ENCODE assay signal across 8 mouse cellular contexts in genomic region chr6:118561225-118561624, GRCm38 (mm10). TPM values are rescaled to one million over a fixed set of nuclear protein-coding genes. Genes with fewer than 3 reads are reported as not detected.
DNase-seq lines count a peak whose midpoint lies in the region; ATAC-seq and TF ChIP-seq lines count a peak whose summit lies in the region.

No protein-coding gene starts in this region.

- no peak overlapping the region for H3K27ac ChIP-seq in heart, embryonic 16.5 days (ENCODE audit: low read length)
- no peak overlapping the region for H3K27ac ChIP-seq in bone marrow, adult 2 months (ENCODE audit: control insufficient read depth, insufficient read depth, low read depth, low read length, poor library complexity)
- H3K27ac ChIP-seq in hindbrain, embryonic 12.5 days: no peak overlapping the region
- H3K27ac ChIP-seq in midbrain, embryonic 11.5 days (ENCODE audit: low read depth, low read length): no peak overlapping the region

- H3K4me1 ChIP-seq in heart, embryonic 16.5 days (ENCODE audit: control insufficient read depth, insufficient read depth, low read length): peaks cover 18% of the 10 kb centered on the region
- H3K4me1 ChIP-seq in bone marrow, adult 2 months (ENCODE audit: control insufficient read depth, insufficient read depth, low read length): peaks cover 1% of the 10 kb centered on the region; the same call in 1 of the 2 replicates
- H3K4me1 ChIP-seq in hindbrain, embryonic 12.5 days: peaks cover 30% of the 10 kb centered on the region
- H3K4me1 ChIP-seq in midbrain, embryonic 11.5 days (ENCODE audit: control insufficient read depth, insufficient read depth, low read length): peaks cover 8% of the 10 kb centered on the region

- peak overlapping the region; percentile 80 for H3K4me3 ChIP-seq in heart, embryonic 16.5 days (ENCODE audit: low read length)
- H3K4me3 ChIP-seq in bone marrow, adult 2 months (replicated peaks; ENCODE audit: control insufficient read depth, low read depth, low read length): peak overlapping the region; percentile 90
- peak overlapping the region; percentile 68 for H3K4me3 ChIP-seq in hindbrain, embryonic 12.5 days
- peak overlapping the region; percentile 62 for H3K4me3 ChIP-seq in midbrain, embryonic 11.5 days (ENCODE audit: low read depth, low read length)

- no peak for TF ChIP-seq CTCF in bone marrow, adult 2 months (IDR thresholded peaks at IDR 0.05; ENCODE audit: control insufficient read depth, insufficient read depth, low read length)

- peak overlapping the region; percentile 92 for H3K4me2 ChIP-seq in heart, embryonic 16.5 days (ENCODE audit: low read depth, low read length)
- peak overlapping the region; percentile 91 for H3K4me2 ChIP-seq in hindbrain, embryonic 12.5 days (replicated peaks)
- peak overlapping the region; percentile 85 for H3K4me2 ChIP-seq in midbrain, embryonic 11.5 days

- DNase-seq in heart, adult 8-10 months (ENCODE audit: low spot score): no peak
- DNase-seq in midbrain, embryonic 11.5 days (ENCODE audit: low spot score, missing footprints): no peak
- no peak for DNase-seq in spleen, postnatal 36 days (ENCODE audit: low spot score in 2 of 2)
- no peak for DNase-seq in right cerebral cortex, postnatal 14 days
- no peak for DNase-seq in thymus, postnatal 4 days

- H3K27me3 ChIP-seq in heart, embryonic 16.5 days (ENCODE audit: control insufficient read depth, insufficient read depth, low read length): no peaks in the 10 kb centered on the region
- no peaks in the 10 kb centered on the region for H3K27me3 ChIP-seq in hindbrain, embryonic 12.5 days
- no peaks in the 10 kb centered on the region for H3K27me3 ChIP-seq in midbrain, embryonic 11.5 days (ENCODE audit: control insufficient read depth, insufficient read depth, low read length)

- no peak for TF ChIP-seq POLR2A in bone marrow, adult 2 months (IDR thresholded peaks at IDR 0.05; ENCODE audit: borderline replicate concordance, control insufficient read depth, low read depth, low read length)

- peaks cover 10% of the 10 kb centered on the region for H3K36me3 ChIP-seq in heart, embryonic 16.5 days (ENCODE audit: control insufficient read depth, insufficient read depth)
- H3K36me3 ChIP-seq in hindbrain, embryonic 12.5 days: peaks cover 26% of the 10 kb centered on the region
- H3K36me3 ChIP-seq in midbrain, embryonic 11.5 days (ENCODE audit: control insufficient read depth, insufficient read depth, low read length): no peaks in the 10 kb centered on the region

- H3K9ac ChIP-seq in heart, embryonic 16.5 days (ENCODE audit: low read length): peak overlapping the region; percentile 86
- H3K9ac ChIP-seq in hindbrain, embryonic 12.5 days: peak overlapping the region; percentile 83
- H3K9ac ChIP-seq in midbrain, embryonic 11.5 days (ENCODE audit: low read length): peak overlapping the region; percentile 87

- no peak for ATAC-seq in heart, embryonic 16.5 days (replicated peaks; ENCODE audit: extremely low read depth, insufficient read depth, low FRiP score)
- no peak for ATAC-seq in hindbrain, embryonic 12.5 days (ENCODE audit: low FRiP score)
- no peak for ATAC-seq in midbrain, embryonic 11.5 days (ENCODE audit: low FRiP score)

- H3K9me3 ChIP-seq in heart, embryonic 16.5 days (replicated peaks; ENCODE audit: control insufficient read depth, low read length): no peaks in the 10 kb centered on the region
- H3K9me3 ChIP-seq in hindbrain, embryonic 12.5 days (replicated peaks): no peaks in the 10 kb centered on the region
- no peaks in the 10 kb centered on the region for H3K9me3 ChIP-seq in midbrain, embryonic 11.5 days (ENCODE audit: control insufficient read depth, low read length)

- WGBS in heart, embryonic 16.5 days: 76% methylated on average over 8 of the region's 8 CpGs
- WGBS in bone marrow, adult 2 months: 68% methylated on average over 8 of the region's 8 CpGs
- 85% methylated on average over 8 of the region's 8 CpGs for WGBS in hindbrain, embryonic 12.5 days
- WGBS in midbrain, embryonic 11.5 days: 85% methylated on average over 8 of the region's 8 CpGs

RNA-seq across cellular contexts. Expression of gene Ankrd26, which starts 0.8 kb away (rescaled TPM):
- 6.6 and 11.4 TPM in 2 replicates for polyA plus RNA-seq in heart, embryonic 16.5 days (2015; fragmentation: Nextera tagmentation; extraction: Ambion mirVana)
- 1 to 10 TPM; 1.6 to 3.5 (median 2.4) TPM for total RNA-seq in heart, adult 8-10 months (2022)
- polyA plus RNA-seq in bone marrow, adult 2 months (2011; ENCODE audit: insufficient read depth, insufficient read length, low replicate concordance, missing spikeins): 4.7 and 5.3 TPM in 2 replicates
- 17.3 and 18.4 TPM in 2 replicates for polyA plus RNA-seq in hindbrain, embryonic 12.5 days (2016; fragmentation: Nextera tagmentation; extraction: Ambion mirVana)
- 21.8 and 23.3 TPM in 2 replicates for polyA plus RNA-seq in midbrain, embryonic 11.5 days (2014; fragmentation: Nextera tagmentation; extraction: Ambion mirVana)
